Mouse (Mus musculus) liver, embryonic 13.5 days (tissue): ENCODE data around the gene Rnh1. TPM values are rescaled to one million over a fixed set of nuclear protein-coding genes. Genes with fewer than 3 reads are reported as not detected.

Experiments used
- ATAC-seq: fragments of 200-750 bp; cut with Nextera tagmentation; 2 replicates; pipeline ENCODE4 v1.8.0; 2017; ENCODE audit warnings: low read depth, mild to moderate bottlenecking, moderate number of reproducible peaks, moderate library complexity
- DNase-seq: peaks from one replicate; pipeline ENCODE4 v3.0.0; 2022
- H3K27ac ChIP-seq: fragments of 300-500 bp; sonication (generic); 2 replicates; pipeline ENCODE4 v1.5.1; 2015; ENCODE audit warnings: moderate library complexity, mild to moderate bottlenecking, inconsistent platforms
- H3K27me3 ChIP-seq: fragments of 300-500 bp; sonication (generic); 2 replicates; pipeline ENCODE4 v1.6.1; 2015; ENCODE audit warnings: mild to moderate bottlenecking, inconsistent platforms
- H3K36me3 ChIP-seq: fragments of 300-500 bp; sonication (generic); 2 replicates; pipeline ENCODE4 v1.6.1; 2015; ENCODE audit warnings: mild to moderate bottlenecking, inconsistent platforms
- H3K4me1 ChIP-seq: fragments of 300-500 bp; sonication (generic); replicated peaks from 2 replicates; pipeline ENCODE4 v1.6.1; 2015; ENCODE audit warnings: inconsistent platforms
- H3K4me2 ChIP-seq: fragments of 300-500 bp; sonication (generic); 2 replicates; pipeline ENCODE4 v1.6.1; 2015; ENCODE audit warnings: inconsistent platforms, mild to moderate bottlenecking, moderate library complexity
- H3K4me3 ChIP-seq: fragments of 300-500 bp; sonication (generic); replicated peaks from 2 replicates; pipeline ENCODE4 v1.5.1; 2015; ENCODE audit warnings: mild to moderate bottlenecking, inconsistent platforms
- H3K9ac ChIP-seq: fragments of 300-500 bp; sonication (generic); 2 replicates; pipeline ENCODE4 v1.6.1; 2015; ENCODE audit warnings: mild to moderate bottlenecking, inconsistent platforms
- H3K9me3 ChIP-seq: fragments of 300-500 bp; sonication (generic); replicated peaks from 2 replicates; pipeline ENCODE4 v1.6.1; 2016; ENCODE audit warnings: inconsistent platforms
- WGBS: fragments of 180-500 bp; shearing (Covaris S2); methylation state at CpG from one replicate; pipeline ENCODE4 v1.1.7; 2015; ENCODE audit not compliant: insufficient replicate concordance; 5-methylcytosine and 5-hydroxymethylcytosine counted together
- polyA plus RNA-seq: library from polyadenylated mRNA; unstranded; fragments of >200 nt; fragmentation: Nextera tagmentation; extraction: Ambion mirVana; gene quantifications from 2 replicates; pipeline ENCODE4 v1.2.1, GENCODE M21; 2015

Gene Rnh1
- polyA plus RNA-seq, 1 experiment from 2014 or later = 55.0 TPM

DNA sequence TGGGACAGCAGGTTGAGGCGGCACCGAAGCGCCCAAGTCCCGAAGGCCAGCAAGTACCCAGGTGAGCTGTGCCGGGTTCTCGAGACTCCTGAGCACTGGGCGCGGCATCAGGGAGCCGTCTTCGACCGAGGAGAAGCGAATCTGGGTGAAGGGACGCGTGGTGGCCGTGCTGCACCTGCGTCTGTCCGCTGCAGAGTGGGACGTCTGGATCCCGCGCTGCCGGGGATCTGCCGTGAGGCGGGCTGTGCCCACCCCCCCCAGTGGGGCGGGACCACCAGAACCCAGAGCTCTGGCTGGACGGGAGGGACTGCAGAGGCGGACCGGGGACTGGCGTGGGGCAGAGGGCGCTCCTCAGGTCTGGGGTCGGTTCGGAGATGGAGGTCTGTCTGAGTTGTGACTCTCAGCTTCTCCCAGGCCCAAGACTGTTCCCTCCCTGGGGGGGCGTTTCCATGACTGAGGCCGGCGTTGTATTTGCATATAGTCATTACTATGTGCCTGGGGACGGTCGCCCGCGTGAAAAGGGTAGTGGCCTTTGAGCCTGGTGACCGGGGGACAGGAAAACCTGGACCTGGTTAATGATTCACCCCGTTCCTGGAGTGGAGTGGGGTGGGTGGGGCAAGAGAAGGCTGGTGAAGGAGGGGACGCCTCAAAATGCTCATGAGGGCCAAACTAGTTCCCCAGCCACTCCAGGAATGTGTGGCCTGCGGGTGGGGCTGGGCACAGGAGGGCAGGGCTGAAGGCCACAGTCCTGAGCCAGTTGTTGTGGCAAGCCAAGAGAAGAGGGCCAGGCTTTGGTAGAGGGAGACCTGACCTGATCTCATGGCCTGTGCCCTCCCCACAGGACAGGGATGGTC lies 43.5 kb upstream of the Rnh1 start:
- Histone ChIP-seq H3K9ac (peak overlapping the region; percentile 90), H3K27me3 (no peaks in the 10 kb centered on the region), H3K4me2 (peak overlapping the region; percentile 100), H3K4me1 (peaks cover 96% of the 10 kb centered on the region), H3K36me3 (peaks cover 31% of the 10 kb centered on the region), H3K9me3 (no peaks in the 10 kb centered on the region), H3K27ac (peak overlapping the region; percentile 91), H3K4me3 (peak overlapping the region; percentile 82)
- DNase-seq (peak; percentile 65), ATAC-seq (peak; percentile 49)
- 2% methylated on average over 42 of the region's 42 CpGs for WGBS

- peak; percentile 94 for ATAC-seq
- DNase-seq = peak; percentile 98
- Histone ChIP-seq H3K27ac (peak within 1 kb of the TSS; percentile 91), H3K36me3 (peaks cover 31% of the 10 kb centered on the region), H3K27me3 (no peaks in the 10 kb centered on the region), H3K4me2 (peak within 1 kb of the TSS; percentile 100), H3K9ac (peak within 1 kb of the TSS; percentile 90), H3K4me1 (peaks cover 96% of the 10 kb centered on the region), H3K4me3 (peak within 1 kb of the TSS; percentile 82), H3K9me3 (no peaks in the 10 kb centered on the region)
- 2% methylated on average over 41 of the region's 41 CpGs for WGBS
Measured at GRCm38 (mm10) chr7:141215101-141215879, 42.6 kb upstream of the Rnh1 start, which contains the start of gene Rassf7. Rassf7 (plus strand) TSS chr7:141215860.

- Histone ChIP-seq H3K4me1 (peaks cover 96% of the 10 kb centered on the region), H3K4me3 (no peak overlapping the region), H3K9ac (peak overlapping the region; percentile 78), H3K27ac (peak overlapping the region; percentile 89), H3K4me2 (0 out of 2 replicates have a peak overlapping the region, but pooled peaks have one; percentile 0), H3K9me3 (no peaks in the 10 kb centered on the region), H3K27me3 (no peaks in the 10 kb centered on the region), H3K36me3 (peaks cover 23% of the 10 kb centered on the region)
- ATAC-seq = no peak
- DNase-seq = no peak
- WGBS = 72% methylated on average over 3 of the region's 3 CpGs
Measured at GRCm38 (mm10) chr7:141214310-141214709, 41.7 kb upstream of the Rnh1 start.

- Histone ChIP-seq H3K4me1 (peaks cover 96% of the 10 kb centered on the region), H3K27ac (peak within 1 kb of the TSS; percentile 93), H3K4me3 (peak within 1 kb of the TSS; percentile 82), H3K9ac (peak within 1 kb of the TSS; percentile 78), H3K27me3 (no peaks in the 10 kb centered on the region), H3K9me3 (no peaks in the 10 kb centered on the region), H3K36me3 (peaks cover 17% of the 10 kb centered on the region), H3K4me2 (peak within 1 kb of the TSS; percentile 100)
- DNase-seq (no peak), ATAC-seq (no peak)
- 83% methylated on average over 11 of the region's 11 CpGs for WGBS
Measured at GRCm38 (mm10) chr7:141213605-141214235, 41.1 kb upstream of the Rnh1 start, which contains the start of gene Lmntd2. Lmntd2 (minus strand) TSS chr7:141214080.

- no peak for DNase-seq
- H3K4me3 ChIP-seq = no peak overlapping the region
- ATAC-seq = no peak
- H3K27ac ChIP-seq = peak overlapping the region; percentile 93
- H3K9ac ChIP-seq = peak overlapping the region; percentile 1; the same call in 1 of the 2 replicates
- H3K9me3 ChIP-seq = no peaks in the 10 kb centered on the region
- H3K27me3 ChIP-seq = no peaks in the 10 kb centered on the region
- H3K36me3 ChIP-seq = peaks cover 11% of the 10 kb centered on the region
- peaks cover 96% of the 10 kb centered on the region for H3K4me1 ChIP-seq
- H3K4me2 ChIP-seq = no peak overlapping the region
- 92% methylated on average over 3 of the region's 3 CpGs for WGBS
Measured at GRCm38 (mm10) chr7:141213133-141213532, 40.5 kb upstream of the Rnh1 start.

DNA sequence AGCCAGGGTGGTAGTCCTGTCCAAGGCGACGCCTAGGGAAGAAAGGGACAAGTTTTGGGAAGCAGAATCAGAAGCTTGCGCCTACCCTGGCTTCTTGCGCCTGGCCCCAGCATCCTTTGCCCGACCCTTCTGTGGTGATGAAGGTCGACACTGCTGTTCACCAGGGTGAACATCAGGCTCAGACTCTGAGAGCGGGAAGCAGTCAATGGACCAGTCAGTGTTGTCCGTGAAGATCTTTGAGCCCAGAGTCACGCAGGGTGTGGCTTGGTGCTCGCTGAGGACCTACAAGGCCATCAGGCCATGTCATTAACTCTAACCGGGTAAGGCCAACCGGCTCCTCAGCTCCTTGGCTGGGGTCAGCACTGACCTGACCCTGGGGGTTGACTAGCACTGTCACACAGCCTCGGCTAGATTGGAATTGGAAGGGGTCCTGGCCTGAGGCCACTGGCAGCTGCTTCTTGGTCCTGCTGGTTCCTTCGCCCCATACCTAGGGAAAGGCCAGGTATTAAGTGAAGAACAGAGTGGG lies 38.0 kb upstream of the Rnh1 start:
- Histone ChIP-seq H3K27ac (peak overlapping the region; percentile 93), H3K9ac (peak overlapping the region; percentile 72), H3K4me2 (peak overlapping the region; percentile 66), H3K36me3 (peaks cover 3% of the 10 kb centered on the region), H3K4me3 (no peak overlapping the region), H3K9me3 (no peaks in the 10 kb centered on the region), H3K27me3 (no peaks in the 10 kb centered on the region), H3K4me1 (peaks cover 97% of the 10 kb centered on the region)
- 81% methylated on average over 14 of the region's 14 CpGs for WGBS
- ATAC-seq = no peak
- DNase-seq = no peak

DNA sequence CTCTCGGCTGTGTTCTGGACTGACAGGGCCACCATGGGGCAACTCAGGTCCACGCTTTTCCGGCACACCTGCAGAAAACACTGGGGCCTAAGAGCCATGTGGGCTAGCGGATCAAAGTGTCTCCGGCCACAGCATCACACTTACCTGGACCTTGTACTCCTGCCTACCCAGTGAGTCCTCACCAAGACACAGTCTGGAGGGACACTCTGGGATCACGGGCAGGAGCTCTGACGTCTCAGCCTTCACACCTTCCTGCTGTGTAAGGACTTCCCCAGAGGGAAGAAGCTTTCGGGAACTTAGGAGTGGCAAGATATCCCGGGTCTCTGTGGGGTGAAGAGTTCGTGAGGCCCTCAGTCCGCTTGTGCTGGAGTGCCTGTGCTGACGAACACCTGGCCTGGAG lies 37.5 kb upstream of the Rnh1 start:
- H3K27ac ChIP-seq = peak overlapping the region; percentile 93
- 78% methylated on average over 12 of the region's 12 CpGs for WGBS
- DNase-seq (no peak), ATAC-seq (no peak)
- peaks cover 7% of the 10 kb centered on the region for H3K36me3 ChIP-seq
- peak overlapping the region; percentile 66 for H3K4me2 ChIP-seq
- no peaks in the 10 kb centered on the region for H3K27me3 ChIP-seq
- H3K4me1 ChIP-seq = peaks cover 100% of the 10 kb centered on the region
- H3K9ac ChIP-seq = peak overlapping the region; percentile 72
- peak overlapping the region; percentile 36; the same call in 1 of the 2 replicates for H3K4me3 ChIP-seq
- H3K9me3 ChIP-seq = no peaks in the 10 kb centered on the region

DNA sequence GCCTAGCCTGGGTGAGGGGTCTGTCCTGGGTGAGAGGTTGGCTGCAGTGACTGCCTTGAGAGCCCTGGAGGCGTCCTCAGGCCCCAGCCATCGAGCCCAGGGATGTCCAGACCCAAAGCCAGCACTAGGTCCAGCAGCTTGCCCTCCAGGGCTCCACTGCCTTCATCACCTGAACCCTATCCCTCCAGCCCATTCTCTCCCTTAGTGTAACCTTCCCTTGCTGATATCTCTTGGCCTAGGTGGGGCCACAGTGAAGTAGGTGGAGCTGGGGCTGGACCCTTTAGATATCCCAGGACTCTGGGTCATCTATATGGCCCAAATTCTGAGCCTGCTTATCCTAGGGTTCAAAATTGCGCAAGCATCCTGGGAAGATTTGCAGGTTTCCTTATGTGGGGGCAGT lies 36.9 kb upstream of the Rnh1 start:
- peak overlapping the region; percentile 93 for H3K27ac ChIP-seq
- H3K36me3 ChIP-seq = peaks cover 7% of the 10 kb centered on the region
- no peaks in the 10 kb centered on the region for H3K9me3 ChIP-seq
- peak overlapping the region; percentile 72 for H3K9ac ChIP-seq
- peaks cover 100% of the 10 kb centered on the region for H3K4me1 ChIP-seq
- H3K27me3 ChIP-seq = no peaks in the 10 kb centered on the region
- DNase-seq (peak; percentile 68), ATAC-seq (peak; percentile 96)
- H3K4me2 ChIP-seq = peak overlapping the region; percentile 66
- peak overlapping the region; percentile 36 for H3K4me3 ChIP-seq
- 52% methylated on average over 3 of the region's 3 CpGs for WGBS

DNA sequence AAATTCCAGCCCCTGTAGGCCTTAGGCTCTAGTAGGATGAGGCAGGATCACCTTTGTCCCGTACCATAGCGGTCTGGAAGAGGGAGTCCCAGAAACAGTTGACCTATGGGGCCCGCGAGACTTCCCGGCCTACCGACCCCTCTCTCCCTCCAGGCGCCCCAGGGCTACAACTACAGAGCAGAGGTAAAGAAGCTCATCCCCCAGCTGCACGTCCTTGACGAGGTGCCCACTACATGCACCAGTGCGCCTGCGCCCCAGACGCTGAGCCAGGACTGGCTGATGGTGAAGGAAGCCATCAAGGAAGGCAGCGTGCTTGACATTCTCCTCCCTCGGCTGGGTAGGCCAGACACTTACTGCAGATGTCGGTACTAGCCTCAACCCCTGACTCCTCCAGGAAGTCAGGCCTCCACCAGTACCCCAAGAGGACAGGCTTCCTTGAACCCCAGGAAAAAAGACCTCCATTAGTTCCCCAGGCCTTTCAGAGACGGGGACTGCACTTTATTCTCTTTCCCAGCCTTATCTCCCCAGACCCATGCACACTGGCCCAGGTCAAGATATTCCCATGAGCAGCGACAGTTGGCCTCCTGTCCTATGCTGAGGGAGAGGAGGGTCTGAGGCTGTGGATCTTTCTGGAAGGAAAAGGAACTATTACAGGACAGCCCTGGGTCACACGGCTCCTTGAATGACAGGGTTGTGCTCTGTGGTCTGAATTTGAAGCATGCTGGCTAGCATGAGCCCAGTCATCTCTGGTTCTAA lies 33.7 kb upstream of the Rnh1 start:
- peaks cover 10% of the 10 kb centered on the region for H3K36me3 ChIP-seq
- DNase-seq = peak; percentile 54
- H3K9me3 ChIP-seq = no peaks in the 10 kb centered on the region
- H3K4me2 ChIP-seq = peak overlapping the region; percentile 27
- peak overlapping the region; percentile 64 for H3K9ac ChIP-seq
- peak; percentile 59 for ATAC-seq
- H3K4me3 ChIP-seq = no peak overlapping the region
- H3K27ac ChIP-seq = peak overlapping the region; percentile 93
- no peaks in the 10 kb centered on the region for H3K27me3 ChIP-seq
- 75% methylated on average over 18 of the region's 18 CpGs for WGBS
- H3K4me1 ChIP-seq = peaks cover 88% of the 10 kb centered on the region

GRCm38 (mm10) chr7:141205504-141205903 lies 32.8 kb upstream of the Rnh1 start:
- ATAC-seq = no peak
- no peak overlapping the region for H3K4me2 ChIP-seq
- 88% methylated on average over 5 of the region's 5 CpGs for WGBS
- no peak overlapping the region for H3K4me3 ChIP-seq
- H3K27ac ChIP-seq = peak overlapping the region; percentile 93
- H3K4me1 ChIP-seq = peaks cover 86% of the 10 kb centered on the region
- H3K36me3 ChIP-seq = peaks cover 10% of the 10 kb centered on the region
- H3K27me3 ChIP-seq = no peaks in the 10 kb centered on the region
- H3K9ac ChIP-seq = no peak overlapping the region
- DNase-seq = no peak
- H3K9me3 ChIP-seq = no peaks in the 10 kb centered on the region
